Mouse (Mus musculus) common myeloid progenitor, adult 5-6 weeks (primary cell): ENCODE results near the gene Rundc3b. TPM values are rescaled to one million over a fixed set of nuclear protein-coding genes. Genes with fewer than 3 reads are reported as not detected.
A peak's percentile ranks its signal among the peaks of the same experiment; 100 is the strongest.

Source experiments
- ATAC-seq: replicated peaks from 2 replicates; pipeline ENCODE4 v1.8.0; 2016; ENCODE audit warnings: low read depth, mild to moderate bottlenecking, moderate TSS enrichment, inconsistent platforms; ENCODE audit not compliant: poor library complexity, severe bottlenecking
- total RNA-seq: library from RNA; stranded (forward); fragments of 200-1000, 187-1606 nt; gene quantifications from 2 replicates; pipeline ENCODE4 v1.2.3, GENCODE M21; 2017

Gene Rundc3b
- total RNA-seq: 0.87 and 1.2 TPM in 2 replicates

DNA sequence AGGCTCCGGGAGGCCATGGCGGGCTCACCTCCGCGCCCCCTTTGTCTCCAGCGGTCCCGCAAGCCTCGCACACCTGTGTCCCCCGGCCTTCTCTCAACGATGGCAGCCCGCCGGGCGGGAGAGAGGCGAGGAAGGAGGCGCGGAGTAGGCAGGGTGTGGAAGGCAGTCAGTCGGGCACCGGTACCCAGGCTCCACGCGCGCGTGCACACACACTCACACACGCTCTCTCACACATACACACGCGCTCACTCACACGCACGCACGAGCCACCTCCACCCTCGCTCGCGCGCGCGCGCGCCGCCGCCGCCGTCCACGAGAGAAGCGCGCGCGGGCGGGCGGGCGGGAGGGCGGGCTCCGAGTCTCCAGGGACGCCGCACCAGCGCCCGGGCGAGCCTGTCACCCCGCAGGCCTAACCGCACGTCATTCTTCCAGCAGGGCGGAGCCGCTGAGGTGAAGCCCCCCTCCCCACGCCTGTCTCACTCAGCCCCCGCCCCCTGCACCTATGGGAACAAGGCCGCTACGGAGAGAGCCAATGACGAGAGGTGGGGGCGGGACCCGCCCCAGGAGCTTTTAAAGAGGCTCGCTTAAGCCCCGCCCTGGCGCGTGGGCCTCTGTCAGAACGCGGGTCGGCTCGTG lies at the start of gene Rundc3b:
TSS of gene Rundc3b (minus strand) at position 357 of the 636 bp plus-strand sequence.
- peak; percentile 97 for ATAC-seq

DNA sequence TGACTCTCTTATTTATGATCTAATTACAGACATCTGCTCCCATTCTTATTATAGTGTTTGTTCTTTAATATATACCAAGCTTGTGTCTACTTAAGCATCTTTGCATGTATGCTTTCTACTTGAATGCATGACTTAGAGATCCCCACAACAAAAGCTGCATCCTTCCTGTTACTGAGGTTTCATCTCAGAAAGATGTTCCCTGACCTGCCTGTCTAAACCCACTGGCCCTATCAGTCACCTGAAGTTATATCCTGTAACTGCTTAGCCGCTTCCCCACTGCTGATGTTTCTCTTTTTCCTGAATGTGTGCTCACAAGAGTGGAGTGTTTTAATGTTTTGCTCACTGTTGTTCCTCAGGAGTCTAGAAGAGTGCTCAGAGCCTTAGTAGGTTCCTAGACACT lies 46.9 kb upstream of the Rundc3b start:
- ATAC-seq: no peak

DNA sequence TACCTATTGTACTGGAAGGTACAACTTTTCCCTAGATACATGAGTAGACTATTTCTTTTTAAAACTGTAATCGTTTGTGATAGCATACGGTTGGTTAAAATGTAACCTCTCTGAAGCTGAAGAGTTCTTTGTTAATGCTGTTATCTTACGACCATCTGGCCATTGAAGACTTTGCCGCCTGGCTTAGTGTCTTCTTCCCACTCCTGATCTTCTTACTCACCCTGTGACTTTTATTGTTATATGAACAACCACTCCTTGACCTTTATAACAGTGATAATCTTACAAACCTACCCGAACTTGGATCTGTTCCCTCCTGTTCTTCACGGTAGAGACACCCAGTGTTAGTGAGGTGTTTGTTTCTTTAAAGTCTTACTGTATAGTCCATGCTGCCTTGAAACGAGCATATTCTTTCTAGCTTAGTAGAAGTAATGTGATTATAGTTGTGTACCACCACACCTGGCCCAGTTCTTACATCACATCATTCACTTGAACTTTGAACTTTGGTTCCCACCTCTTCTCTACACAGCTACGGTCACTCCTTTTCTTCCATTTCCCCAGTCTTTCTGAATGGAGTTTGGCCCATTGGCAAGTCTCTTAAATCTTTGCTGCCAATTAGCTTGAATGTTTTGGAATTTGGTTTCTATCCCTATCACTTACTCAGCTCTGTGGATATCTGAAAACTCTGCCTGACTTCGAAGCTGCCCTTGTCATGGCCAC lies 45.2 kb upstream of the Rundc3b start:
- ATAC-seq: no peak

DNA sequence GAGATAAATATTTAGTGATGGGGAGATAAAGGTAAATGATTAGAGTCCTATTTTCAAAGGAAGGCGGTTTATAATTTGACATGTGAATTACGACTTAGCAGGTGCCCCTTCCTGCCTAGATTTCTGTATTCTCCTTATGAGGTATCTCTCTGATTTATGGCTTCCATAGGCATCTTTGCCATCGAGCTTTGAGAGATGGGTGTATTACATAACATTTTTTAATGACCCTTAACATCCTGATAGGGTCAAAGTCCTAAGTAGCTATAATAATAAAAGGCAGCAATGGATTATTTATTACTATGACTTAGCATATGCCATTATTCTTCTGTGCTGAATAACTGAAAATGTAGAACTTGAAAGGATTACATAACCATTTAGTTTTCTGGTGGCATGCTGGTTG lies 41.9 kb upstream of the Rundc3b start:
- no peak for ATAC-seq

DNA sequence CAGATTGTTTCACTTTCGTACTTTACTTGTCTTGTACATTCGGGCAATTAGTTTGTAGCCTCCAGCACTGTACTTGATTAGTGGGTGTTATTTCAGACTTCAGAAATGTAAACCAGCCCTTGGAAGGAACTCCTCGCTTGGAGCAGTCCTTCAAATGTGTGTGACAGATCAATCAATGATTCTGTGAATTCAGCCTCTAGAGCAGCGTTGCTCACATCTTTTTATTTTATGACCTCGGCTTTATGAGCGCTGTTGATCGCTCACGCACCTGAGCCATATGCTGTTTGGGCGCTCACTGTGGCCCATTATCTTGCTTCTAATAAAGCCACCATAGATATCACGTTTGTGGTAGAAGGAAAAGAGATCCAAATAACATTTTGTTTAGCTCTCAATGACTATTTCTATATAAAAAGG lies 38.0 kb upstream of the Rundc3b start:
- ATAC-seq: no peak

DNA sequence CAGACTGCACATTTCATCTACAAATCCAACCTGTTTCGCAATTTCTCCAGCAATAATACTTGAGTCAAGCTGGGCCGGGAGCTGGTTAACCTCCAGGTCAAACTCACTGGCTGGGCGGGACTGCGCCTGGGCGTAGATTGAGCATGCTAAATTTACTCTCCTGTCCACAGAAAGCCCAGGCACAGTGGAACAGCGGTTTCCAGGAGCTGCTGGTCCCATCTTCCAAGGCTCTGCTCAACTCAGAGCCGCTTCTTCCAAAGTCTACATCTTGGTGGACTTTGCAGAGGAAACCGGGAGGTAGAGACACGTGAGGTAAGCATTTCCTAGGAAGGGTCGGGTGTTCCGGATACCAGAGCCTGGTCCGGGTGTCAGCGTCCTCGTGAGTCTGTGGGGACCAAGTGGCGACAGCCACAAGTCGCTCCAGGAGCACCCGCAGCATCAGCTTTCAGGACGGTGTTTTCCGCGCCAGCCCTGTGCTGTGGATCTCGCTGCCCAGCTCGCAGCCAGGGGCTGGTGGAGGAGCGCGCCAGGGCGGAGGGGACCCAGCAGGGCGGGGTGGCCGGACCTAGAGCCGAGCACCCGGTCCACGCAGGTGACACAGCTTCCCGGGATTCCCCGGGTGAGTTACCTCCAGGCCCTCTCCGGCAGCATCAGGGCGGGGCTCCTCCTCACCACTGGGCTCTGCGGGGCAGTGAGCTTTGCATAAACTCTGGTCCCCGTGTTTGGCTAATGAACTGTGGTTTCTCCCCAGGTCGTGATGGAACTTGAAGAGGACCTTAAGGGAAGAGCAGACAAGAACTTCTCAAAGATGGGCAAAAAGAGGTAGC lies 37.4 kb upstream of the Rundc3b start, which contains the start of gene Abcb1a:
TSS of gene Abcb1a (plus strand) at position 167 of the 827 bp plus-strand sequence.
- ATAC-seq: peak; percentile 77

DNA sequence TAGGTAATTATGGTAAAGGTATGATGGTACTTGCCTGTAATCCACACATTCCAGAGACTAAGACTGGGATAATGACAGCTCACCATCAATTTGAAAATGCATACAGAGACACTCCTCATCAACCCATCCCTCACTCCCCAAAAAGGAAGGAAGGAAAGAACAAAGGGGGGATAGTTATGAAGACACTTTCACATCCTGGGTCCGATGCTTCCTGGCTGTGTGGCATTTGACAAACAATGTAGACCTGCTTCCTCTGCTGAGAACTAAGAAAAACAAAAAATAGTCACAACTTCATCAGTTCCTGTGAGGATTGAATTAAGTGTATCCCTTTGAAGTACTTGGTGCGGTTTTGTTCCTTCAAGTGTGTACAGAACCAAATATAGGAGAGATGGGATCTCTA lies 29.3 kb upstream of the Rundc3b start:
- ATAC-seq: no peak

DNA sequence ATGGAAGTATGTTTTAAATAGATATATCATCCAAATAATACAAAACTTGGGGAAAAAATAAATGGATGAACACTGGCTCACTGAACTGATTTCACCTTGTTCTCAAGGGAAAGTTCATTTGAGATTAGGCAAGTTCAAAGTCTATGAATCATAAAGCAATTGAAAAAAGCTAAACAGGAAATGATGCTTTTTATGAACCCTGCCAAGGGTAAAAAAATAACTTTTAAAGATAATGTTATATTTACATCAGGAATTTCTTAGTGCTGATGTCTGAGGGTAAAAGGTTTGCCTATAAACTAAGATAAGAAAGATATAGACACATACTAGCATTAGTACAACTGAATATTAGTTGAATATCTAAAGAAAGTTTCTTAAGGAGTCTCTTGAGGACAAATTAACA lies 26.0 kb upstream of the Rundc3b start:
- ATAC-seq: no peak

DNA sequence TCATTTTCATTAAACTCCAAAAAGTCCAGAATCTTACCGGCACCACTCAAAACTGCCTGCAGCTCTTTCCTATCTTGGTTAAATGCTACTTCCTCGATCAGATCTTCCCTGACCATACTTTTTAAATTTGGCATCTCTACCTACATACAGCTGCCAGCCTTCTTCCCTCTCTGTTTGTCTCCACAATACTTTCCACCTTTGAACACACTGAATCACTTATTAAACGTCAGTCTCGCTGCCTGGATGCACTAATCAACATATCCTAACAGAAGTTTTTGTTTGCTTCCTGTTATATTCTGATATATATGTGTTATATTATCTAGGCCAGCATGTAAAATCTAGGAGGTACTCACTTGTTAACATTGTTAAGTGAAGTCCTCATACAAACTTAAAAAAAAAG lies 25.5 kb upstream of the Rundc3b start:
- ATAC-seq: 0 out of 2 replicates have a peak, but pooled peaks have one; percentile 18

DNA sequence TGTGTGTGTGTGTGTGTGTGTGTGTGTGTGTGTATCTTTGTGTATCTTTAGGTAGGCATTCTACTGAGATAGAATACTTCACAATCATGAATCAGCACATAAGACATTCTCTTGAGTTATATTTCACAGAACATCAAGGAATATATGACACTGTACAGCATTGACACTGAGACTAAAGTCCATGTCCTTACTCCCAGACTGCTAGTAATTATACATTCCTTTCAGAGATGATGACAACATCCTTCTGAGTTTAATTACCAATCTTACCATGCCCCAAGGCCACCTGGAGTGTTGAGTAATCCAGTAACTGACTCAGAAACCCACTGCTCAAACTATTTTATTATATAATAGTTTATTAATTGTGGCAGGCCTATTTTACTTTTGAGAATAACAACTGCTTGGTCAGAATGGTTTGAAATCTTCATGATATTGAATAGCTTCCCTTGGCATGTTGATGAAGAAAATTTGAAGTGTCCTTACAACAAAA lies 11.8 kb upstream of the Rundc3b start:
- no peak for ATAC-seq

DNA sequence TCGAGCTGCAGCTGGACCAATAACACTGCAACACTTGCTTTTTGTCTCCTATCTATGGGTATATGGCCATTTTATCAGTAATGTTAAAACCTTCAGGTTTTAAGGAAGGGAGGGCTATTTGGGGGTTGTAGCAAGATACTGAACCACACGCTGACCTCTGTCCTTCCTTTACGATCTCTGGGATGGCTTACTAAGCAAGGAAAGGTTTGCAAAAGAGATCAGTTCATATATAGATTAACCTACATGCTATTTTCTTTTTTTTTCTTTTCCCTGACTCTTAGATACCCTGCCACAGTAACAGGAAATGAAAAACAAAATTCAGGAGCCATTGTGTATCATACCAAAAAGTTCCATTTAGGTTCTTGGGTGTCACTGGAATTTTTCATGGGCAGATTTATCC lies 10.1 kb upstream of the Rundc3b start:
- no peak for ATAC-seq

DNA sequence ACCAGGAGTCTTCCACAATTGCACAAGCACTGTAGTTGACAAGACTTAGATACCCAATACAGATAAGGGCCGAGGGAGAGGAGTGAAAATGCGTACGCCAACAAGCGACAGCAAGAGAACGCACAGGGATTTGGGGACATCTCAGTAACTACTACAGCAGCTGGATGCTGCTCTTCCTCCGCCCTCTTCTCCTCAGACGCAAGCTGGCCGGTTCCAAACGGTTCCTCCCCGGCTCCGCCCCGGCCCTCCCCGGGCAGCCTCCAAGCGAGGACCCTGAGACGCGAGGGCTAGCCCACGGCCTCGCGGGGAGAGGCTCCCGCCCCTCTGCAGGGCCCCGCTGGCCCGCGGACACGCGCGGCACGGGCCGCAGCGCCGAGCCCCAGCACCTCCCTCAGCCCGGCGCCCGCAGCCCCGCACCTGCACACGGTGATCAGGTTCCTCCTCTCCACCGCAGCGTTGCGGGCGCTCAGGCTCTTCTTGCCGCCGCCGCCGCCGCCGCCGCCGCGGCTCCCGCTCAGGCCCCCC lies 619 bp downstream of the Rundc3b start:
- ATAC-seq: peak; percentile 65

DNA sequence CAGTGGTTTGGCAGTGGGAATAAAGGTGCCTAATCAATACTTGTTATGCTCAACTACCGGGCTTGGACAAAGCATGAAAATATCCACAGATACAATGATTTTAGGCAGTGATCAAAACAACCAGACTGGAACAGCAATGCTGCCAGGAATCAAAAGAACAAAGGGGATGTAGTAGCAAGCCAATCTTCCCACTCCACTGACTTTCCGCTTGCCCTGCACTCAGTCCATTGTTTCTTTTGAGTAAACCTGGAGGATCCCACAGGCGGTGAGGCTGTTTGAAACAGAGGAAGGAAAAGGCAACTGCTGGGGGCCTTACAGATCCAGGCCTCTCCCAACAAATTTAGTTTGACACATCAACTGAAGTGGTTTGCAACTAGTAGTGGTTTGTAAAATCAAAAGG lies 51.6 kb downstream of the Rundc3b start:
- no peak for ATAC-seq

DNA sequence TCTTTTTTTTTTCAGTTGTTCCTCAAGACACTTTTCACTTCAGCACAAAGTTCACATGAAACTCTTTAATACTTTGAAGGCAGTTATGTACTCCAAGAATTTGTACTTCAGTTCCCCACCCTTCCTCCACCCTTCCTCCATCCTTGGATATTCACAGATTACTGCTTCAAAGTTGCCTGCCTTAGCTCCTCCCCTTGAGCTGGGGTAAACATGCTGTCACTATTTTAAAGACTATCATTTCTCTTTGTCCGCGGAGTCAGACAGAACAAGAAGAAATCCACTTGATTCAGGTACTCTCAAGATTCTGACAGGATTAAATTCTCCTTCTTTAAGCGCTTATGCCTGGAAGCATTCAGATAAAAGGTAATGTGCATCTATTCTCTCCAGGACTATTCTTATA lies 55.9 kb downstream of the Rundc3b start:
- ATAC-seq: no peak

DNA sequence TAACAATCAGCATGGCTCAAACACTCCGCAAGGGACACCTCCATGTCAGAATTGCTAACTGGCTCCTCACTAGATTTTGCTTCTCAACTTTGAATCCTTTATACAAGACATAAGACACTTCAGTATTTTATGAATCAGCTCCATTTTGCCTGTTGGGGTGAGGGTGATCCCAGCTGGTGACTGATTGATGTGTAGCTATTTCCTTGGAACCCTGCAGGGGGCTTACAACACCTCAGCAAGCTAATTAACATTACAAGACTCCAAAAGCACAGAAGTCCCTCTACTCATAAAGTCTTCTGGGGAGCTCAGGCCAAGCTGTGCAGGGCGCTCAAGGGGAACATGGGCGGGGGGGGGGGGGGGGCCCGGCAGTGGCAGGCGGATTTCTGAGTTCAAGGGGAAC lies 78.2 kb downstream of the Rundc3b start:
- no peak for ATAC-seq

DNA sequence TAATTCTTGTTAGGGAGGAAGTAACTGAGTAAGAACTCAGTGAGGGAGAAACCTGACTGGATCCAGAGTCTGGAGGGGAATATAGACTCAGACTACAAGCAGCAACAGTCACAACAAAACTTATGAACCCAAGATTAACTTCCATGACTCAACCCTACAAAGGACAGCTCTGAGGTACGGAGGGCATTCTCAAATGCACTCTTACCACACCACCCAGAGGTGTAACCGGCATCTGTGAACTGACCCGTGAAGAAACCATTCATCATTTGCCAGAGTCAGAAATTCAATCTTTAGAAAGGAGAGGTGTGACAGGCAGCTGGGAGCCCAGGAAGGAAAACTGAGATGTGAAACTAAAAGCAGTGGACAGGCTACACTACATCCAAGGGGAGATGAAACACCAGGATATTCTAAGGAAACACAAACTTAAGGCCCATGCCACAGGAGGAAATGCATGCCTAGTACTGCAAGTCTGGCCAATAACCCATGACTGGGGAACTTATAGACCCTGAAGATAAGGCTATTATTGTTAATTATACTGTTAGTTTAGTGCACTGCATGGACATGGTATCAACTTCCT lies 80.0 kb downstream of the Rundc3b start:
- ATAC-seq: no peak

DNA sequence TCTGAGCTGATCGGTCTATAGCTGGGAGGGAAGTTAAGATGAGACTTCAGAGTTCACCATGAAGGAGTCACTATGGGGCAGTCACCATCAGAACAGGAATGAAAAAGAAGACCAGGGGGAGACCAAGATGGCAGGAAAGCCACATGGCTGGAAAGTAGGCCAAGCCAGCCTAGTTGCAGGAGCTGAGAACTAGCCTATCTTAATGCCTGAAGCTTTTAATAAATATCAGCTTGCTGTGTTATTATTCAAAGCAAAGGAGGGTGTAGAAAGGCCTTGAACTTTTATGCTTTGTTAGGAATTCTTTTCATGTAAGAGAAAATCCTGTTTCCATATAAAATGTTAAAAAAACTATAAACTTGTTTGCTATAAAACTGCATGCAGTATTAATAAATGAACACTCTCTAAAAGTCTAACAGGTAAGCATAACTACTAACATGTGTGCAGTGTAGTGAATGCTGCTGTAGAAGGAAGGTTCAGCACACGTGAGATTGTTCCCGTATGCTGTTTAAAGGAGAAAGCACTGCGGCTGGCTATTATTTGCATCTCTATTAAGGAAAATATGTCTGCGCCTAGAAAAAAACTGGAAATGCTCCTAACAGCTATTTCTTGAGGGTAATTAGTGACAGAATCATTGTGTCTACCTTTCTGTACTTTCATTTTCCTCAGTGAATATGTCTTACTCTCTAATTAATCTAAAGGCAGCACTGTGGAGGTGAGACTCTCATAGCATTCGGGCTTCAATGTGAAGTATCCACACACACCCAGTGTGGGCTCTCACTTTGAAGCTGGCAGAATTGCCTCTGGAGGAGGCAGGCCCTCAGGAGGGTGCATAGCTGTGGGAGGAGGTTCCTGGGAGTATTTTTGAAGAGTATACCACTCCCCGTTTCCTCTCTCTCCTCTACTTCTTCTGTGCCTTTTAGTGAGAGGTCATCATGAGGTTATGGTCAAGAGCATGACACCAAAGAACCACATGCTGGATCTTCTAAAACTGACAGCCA lies 81.3 kb downstream of the Rundc3b start:
- no peak for ATAC-seq

DNA sequence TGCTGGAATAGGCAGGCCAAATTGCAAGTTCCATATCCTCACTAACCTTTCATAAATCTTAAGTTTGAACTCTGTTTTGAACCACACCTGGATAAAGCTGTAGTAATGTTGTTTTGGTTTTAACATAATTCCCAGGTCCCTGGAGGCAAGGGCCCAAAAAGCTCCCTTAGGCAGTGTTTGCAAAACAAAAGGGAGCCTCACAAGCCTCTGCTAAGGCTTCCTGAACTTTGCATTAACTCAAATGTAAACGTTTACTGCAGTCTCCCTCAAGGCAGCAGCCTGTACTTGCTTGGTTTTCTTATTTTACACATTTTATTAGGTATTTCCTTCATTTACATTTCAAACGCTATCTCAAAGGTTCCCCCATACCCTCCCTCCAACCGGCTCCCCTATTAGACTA lies 103.7 kb downstream of the Rundc3b start:
- ATAC-seq: no peak

DNA sequence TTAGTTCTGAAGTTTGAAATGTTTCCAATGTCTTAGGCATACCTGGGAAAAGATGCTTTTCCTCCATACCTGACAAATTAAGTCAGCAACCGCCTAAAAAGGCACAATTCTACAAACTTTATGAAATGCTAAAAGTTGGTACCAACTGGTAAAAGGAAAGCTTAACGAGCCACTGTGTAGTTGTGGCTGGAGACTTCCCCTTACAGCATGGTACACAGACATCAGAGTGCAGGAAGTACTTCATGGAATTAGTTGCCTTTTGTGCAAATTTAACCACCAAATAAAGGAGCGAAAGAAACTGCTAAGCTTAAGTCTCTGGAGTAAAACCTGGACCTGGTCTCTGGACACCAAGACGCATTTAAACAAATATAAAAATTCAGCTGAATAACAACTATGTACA lies 131.0 kb downstream of the Rundc3b start:
- ATAC-seq: peak; percentile 36; the same call in 1 of the 2 replicates
